Mouse (Mus musculus) ES-Bruce4 (cell line): ENCODE measurements around the gene Map3k5. TPM values are rescaled to one million over a fixed set of nuclear protein-coding genes. Genes with fewer than 3 reads are reported as not detected.
A peak's percentile ranks its signal among the peaks of the same experiment; 100 is the strongest.

Experiments used
- H3K27ac ChIP-seq: 2 replicates; pipeline ENCODE4 v1.5.1; 2012; ENCODE audit warnings: low read length, inconsistent platforms; ENCODE audit not compliant: insufficient read depth
- H3K27me3 ChIP-seq: 2 replicates; pipeline ENCODE4 v1.6.1; 2012; ENCODE audit warnings: mild to moderate bottlenecking, low read length, inconsistent platforms; ENCODE audit not compliant: control insufficient read depth, poor library complexity, insufficient read depth, severe bottlenecking
- H3K36me3 ChIP-seq: 2 replicates; pipeline ENCODE4 v1.6.1; 2012; ENCODE audit warnings: inconsistent platforms, mild to moderate bottlenecking, low read length, moderate library complexity; ENCODE audit not compliant: control insufficient read depth, poor library complexity, insufficient read depth, severe bottlenecking
- H3K4me1 ChIP-seq: one replicate; pipeline ENCODE4 v1.8.1; 2011; ENCODE audit warnings: low read length; ENCODE audit not compliant: control insufficient read depth, insufficient read depth
- H3K4me3 ChIP-seq: 2 replicates; pipeline ENCODE4 v1.5.1; 2011; ENCODE audit warnings: low read depth, mild to moderate bottlenecking, low read length
- H3K9ac ChIP-seq: 2 replicates; pipeline ENCODE4 v1.6.1; 2012; ENCODE audit warnings: low read depth, mild to moderate bottlenecking, inconsistent platforms; ENCODE audit not compliant: poor library complexity, severe bottlenecking
- H3K9me3 ChIP-seq: replicated peaks from 2 replicates; pipeline ENCODE4 v1.6.1; 2012; ENCODE audit warnings: mild to moderate bottlenecking, low read length, inconsistent platforms; ENCODE audit not compliant: control insufficient read depth, poor library complexity, insufficient read depth, severe bottlenecking
- CTCF ChIP-seq: IDR thresholded peaks from one replicate; pipeline ENCODE4 v1.8.1; 2011; ENCODE audit warnings: low read depth, low read length
- EP300 ChIP-seq: IDR thresholded peaks from 2 replicates; pipeline ENCODE4 v1.6.1; 2011; ENCODE audit warnings: low read depth, low read length; ENCODE audit not compliant: insufficient read depth
- POLR2A ChIP-seq: IDR thresholded peaks from one replicate; pipeline ENCODE4 v1.8.1; 2011; ENCODE audit warnings: low read length; ENCODE audit not compliant: insufficient read depth
- polyA plus RNA-seq: library from polyadenylated mRNA; stranded (reverse); fragments of >200 nt; gene quantifications from 2 replicates; pipeline ENCODE4 v1.2.4, GENCODE M21; 2011; ENCODE audit warnings: low read depth; ENCODE audit not compliant: missing spikeins, insufficient read depth, insufficient read length

The Map3k5 gene
- polyA plus RNA-seq, 1 experiment: 9.7 TPM

DNA sequence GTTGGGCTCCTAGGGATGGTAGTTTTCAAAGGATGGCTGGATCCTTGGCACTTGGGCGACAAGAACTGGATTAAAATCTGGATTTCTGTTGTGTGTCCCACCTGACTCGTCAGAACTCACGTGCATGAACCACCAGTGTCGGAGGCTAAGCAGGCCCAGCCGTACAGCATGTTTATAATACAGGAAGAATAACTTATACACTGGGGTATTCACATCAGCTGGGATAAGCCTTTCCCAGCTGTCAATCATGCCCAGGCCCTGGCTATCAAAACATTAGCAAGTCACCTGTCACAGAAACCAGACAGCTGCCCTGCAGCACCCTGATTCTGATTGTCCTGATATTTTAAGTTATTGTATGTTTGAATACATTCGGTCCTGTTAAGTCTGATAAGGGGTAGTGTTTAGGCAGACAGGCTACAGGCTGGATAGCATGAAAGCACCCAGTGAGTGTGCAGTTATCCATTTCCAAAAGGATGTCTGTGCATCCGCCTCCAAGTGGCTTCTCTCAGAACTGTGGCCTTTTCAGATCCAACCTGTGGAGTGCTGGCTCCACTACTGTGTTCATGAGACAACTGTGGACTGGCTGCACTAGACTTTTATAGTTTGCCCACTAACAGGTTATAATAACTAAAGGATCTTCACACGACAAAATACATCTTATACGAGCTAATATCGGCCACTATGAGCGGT, 135.6 kb downstream of the Map3k5 start:
- no peaks in the 10 kb centered on the region; the same call in 1 of the 2 replicates for H3K9me3 ChIP-seq
- no peak overlapping the region for H3K9ac ChIP-seq
- no peak overlapping the region for H3K27ac ChIP-seq
- H3K4me3 ChIP-seq: no peak overlapping the region
- H3K4me1 ChIP-seq: no peaks in the 10 kb centered on the region
- no peaks in the 10 kb centered on the region for H3K27me3 ChIP-seq
- no peak for TF ChIP-seq EP300
- TF ChIP-seq POLR2A: no peak
- no peak for TF ChIP-seq CTCF
- no peaks in the 10 kb centered on the region for H3K36me3 ChIP-seq

GRCm38 (mm10) chr10:20070576-20071109, 136.4 kb downstream of the Map3k5 start:
- TF ChIP-seq EP300: no peak
- no peak for TF ChIP-seq CTCF
- TF ChIP-seq POLR2A: no peak
- Histone ChIP-seq H3K4me3 (no peak overlapping the region), H3K36me3 (no peaks in the 10 kb centered on the region), H3K4me1 (no peaks in the 10 kb centered on the region), H3K9ac (no peak overlapping the region), H3K27ac (no peak overlapping the region), H3K9me3 (no peaks in the 10 kb centered on the region; the same call in 1 of the 2 replicates), H3K27me3 (no peaks in the 10 kb centered on the region)

GRCm38 (mm10) chr10:20071716-20072115, 137.4 kb downstream of the Map3k5 start:
- no peak overlapping the region for H3K4me3 ChIP-seq
- no peaks in the 10 kb centered on the region for H3K4me1 ChIP-seq
- no peaks in the 10 kb centered on the region; the same call in 1 of the 2 replicates for H3K9me3 ChIP-seq
- TF ChIP-seq CTCF: no peak
- TF ChIP-seq POLR2A: no peak
- no peak for TF ChIP-seq EP300
- no peaks in the 10 kb centered on the region for H3K36me3 ChIP-seq
- no peaks in the 10 kb centered on the region for H3K27me3 ChIP-seq
- H3K9ac ChIP-seq: no peak overlapping the region
- no peak overlapping the region for H3K27ac ChIP-seq

- Histone ChIP-seq H3K9me3 (no peaks in the 10 kb centered on the region; the same call in 1 of the 2 replicates), H3K27me3 (no peaks in the 10 kb centered on the region), H3K36me3 (no peaks in the 10 kb centered on the region), H3K4me3 (no peak overlapping the region), H3K4me1 (no peaks in the 10 kb centered on the region), H3K9ac (no peak overlapping the region), H3K27ac (no peak overlapping the region)
- no peak for TF ChIP-seq EP300
- peak; percentile 87 for TF ChIP-seq CTCF
Observed at GRCm38 (mm10) chr10:20073236-20073893, 139.1 kb downstream of the Map3k5 start.

DNA sequence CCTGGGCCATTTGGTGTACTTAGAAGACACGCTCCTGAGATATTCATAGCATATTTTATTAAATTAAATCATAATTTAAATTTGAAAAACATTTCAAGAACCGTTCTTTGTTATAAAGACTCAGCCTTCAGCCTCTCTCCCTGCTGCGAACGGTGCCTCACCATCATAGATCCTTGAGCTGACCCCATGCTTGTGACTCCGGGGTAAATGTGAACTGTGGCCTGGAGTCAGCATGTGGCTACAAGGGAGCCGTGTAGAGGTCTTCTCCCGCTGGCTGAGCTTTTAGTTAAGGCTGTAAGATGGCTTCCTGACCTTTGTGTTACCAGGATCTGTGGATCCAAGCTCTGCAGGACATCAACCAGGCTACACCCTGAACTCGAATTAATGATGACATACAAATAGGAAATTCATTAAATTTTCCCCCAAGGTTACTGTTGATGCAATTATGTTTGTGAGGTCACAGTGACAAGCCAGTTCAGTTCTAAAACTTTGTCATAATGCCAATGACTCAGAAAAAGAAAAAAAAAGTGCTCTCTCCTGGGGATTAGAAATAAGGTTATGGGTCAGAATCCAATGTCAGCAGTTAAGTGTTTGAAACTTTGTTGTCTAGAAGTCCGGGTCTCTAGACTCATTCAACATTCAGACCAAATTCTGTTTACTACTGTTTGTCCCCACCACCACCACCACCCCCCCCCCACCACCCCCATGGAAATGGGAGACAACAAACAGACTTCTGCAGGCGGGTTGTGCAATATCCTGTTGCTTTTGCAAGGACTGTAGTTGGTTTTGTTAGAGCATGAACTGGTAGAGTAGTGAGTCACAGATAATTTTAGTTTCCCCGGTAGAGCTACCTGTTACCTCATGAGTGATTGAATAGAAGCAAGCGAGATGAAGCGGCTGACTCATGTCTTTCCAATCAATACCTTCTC, 142.5 kb downstream of the Map3k5 start:
- Histone ChIP-seq H3K9me3 (no peaks in the 10 kb centered on the region), H3K36me3 (no peaks in the 10 kb centered on the region), H3K27me3 (no peaks in the 10 kb centered on the region), H3K4me3 (no peak overlapping the region), H3K27ac (no peak overlapping the region), H3K4me1 (no peaks in the 10 kb centered on the region), H3K9ac (no peak overlapping the region)
- no peak for TF ChIP-seq POLR2A
- no peak for TF ChIP-seq EP300
- no peak for TF ChIP-seq CTCF
